Mouse (Mus musculus): ENCODE data around the gene Chit1.

Gene Chit1

DNA sequence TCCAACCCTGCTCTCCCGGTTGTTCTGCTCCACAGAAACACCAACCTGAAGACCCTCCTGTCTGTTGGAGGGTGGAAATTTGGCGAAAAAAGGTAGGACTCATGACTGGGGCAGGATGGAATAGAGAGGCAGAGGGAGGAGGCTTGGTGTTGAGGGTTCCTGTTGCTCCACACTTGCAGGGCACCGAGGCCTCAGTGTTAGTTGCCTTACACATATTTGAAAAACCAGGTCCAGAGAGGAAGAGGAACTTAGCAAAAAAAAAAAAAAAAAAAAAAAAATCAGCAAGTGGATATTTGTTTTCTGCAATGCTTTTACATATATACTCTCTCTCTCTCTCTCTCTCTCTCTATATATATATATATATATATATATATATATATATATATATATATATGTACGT, 73.0 kb downstream of the Chit1 start:
- DNase-seq (ENCODE audit: low spot score in 2 of 2) = no peak

GRCm38 (mm10) chr1:134188217-134188616, 77.2 kb downstream of the Chit1 start:
- DNase-seq (ENCODE audit: low spot score in 2 of 2) = no peak

DNA sequence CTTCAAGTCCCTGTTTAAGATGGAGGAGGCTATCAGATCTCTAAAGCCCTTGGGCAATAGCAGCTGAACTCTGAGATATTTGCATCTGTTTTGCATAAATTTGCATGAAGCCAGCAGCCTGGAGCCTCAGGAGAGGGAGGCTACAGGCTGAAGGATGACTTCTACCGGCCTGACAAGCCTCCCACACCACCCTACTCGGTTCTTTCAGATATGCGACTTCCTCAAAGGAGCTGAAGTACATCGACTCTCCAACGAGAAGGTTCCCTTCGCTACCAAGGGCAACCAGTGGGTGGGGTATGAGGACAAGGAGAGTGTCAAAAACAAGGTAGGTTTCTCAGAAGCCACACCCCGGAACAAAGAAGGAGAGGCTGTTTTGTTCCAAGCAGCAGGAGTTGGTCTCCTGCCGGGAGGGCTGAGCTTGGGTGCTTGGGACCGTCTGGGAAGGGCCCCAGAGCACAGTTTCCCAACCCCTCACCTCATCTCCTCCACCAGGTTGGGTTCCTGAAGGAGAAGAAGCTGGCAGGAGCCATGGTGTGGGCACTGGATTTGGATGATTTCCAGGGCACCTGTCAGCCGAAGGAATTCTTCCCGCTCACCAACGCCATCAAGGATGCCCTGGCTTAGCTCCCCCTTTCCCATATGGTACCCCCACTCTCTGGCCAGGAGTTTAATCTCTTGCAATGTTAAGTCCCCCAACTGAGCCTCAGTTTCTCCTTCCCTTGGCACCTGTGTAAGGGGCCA, 78.1 kb downstream of the Chit1 start:
- peak; percentile 11 to 29 for DNase-seq (ENCODE audit: low spot score in 2 of 2)

DNA sequence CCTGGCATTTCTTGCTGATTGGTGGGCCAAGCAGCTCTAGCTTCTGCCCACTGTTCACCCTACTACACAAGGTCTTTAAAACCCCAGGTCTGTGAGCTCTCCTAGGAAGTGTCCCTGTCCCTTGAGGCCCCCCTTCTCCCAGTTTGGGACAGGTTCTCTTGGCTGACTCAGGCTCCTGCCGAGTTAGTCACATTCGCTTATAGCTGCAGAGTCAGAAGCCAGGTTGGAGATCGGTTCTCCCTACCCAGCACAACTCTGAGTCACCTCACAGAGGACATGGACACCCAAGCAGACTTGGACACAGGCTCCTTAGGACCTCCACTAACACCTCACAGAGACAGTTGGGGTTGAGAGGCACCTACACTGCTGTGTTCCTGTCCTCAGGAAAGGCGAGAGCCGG, 80.2 kb downstream of the Chit1 start:
- DNase-seq (ENCODE audit: low spot score in 2 of 2) = no peak

- DNase-seq (ENCODE audit: low spot score in 2 of 2) = no peak
Measured at GRCm38 (mm10) chr1:134192024-134192423, 81.0 kb downstream of the Chit1 start.

DNA sequence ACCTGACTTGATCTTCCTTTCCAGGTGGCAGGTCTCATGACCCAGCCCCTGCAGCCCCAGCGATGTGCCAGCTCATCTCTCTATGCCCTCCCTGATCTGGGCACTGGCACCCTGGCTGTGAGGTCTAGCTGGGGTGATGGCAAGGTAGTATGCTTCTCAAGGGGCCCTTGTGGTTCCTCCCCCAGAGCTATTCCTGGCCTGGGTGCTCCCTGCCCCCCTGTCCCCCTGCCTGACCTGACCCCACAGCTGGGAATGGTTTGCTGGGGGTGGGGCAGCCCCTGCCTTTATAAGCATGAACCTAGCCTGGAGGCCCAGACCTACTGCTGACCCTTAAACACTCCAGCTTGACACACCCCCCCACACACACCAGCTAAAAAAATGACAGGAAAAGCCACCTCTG, 82.1 kb downstream of the Chit1 start, which contains the start of gene Mybph:
Gene Mybph, plus strand, starts transcription at position 323 of the 400 bp plus-strand sequence.
- DNase-seq (ENCODE audit: low spot score in 2 of 2) = no peak

GRCm38 (mm10) chr1:134193674-134194197, 82.7 kb downstream of the Chit1 start:
- no peak for DNase-seq (ENCODE audit: low spot score in 2 of 2)

DNA sequence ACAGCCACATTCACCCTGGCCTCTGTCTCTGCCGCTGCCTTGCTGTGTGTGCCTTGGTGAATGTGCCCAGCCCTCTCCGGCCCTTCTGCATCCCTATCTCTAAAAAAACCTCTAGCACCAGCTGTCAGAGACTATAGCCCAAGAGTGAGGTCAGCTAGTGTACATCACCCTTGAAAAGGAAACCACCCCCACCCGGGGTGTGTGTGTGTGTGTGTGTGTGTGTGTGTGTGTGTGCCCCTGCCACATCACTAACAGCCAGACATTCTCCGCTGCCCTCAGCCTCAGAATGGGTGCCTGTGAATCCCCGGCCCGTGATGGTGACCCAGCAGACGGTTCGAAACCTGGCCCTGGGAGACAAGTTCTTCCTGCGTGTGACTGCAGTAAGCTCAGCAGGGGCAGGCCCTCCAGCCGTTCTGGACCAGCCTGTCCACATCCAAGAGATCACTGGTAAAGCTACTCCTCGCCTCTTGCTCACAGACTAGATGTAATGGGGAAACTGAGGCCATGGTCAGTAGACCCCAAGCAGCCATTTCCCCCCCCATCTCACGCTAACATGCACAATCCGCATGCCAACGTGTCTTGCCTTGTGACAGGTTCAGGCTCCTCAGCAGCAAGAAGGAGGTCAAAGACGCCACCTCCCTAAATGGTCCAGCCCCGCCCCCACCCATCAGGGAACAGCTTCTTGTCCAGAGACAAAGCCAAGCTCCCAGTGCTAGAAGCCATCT, 83.4 kb downstream of the Chit1 start:
- DNase-seq (ENCODE audit: low spot score in 2 of 2) = no peak

GRCm38 (mm10) chr1:134195117-134195516, 84.1 kb downstream of the Chit1 start:
- DNase-seq (ENCODE audit: low spot score in 2 of 2) = no peak

DNA sequence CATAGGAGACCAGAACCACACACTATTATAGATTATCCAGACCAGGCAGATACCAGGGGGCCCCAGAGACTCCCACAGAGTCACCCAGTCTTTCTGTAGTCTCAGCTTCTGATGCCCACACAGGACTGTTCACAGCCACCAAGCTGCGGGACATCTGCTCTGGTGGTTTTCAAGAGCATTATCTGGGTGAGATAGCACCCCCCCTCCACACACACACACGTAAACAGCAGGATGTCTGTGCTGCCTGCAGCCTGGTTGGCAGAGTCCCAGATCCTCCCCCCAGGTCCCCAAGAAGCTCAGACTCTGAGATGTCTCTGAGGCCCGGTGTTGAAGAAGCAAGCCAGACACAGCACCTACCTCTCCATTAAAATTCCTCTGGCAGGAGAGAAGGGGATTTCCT, 84.5 kb downstream of the Chit1 start:
- no peak for DNase-seq (ENCODE audit: low spot score in 2 of 2)

DNA sequence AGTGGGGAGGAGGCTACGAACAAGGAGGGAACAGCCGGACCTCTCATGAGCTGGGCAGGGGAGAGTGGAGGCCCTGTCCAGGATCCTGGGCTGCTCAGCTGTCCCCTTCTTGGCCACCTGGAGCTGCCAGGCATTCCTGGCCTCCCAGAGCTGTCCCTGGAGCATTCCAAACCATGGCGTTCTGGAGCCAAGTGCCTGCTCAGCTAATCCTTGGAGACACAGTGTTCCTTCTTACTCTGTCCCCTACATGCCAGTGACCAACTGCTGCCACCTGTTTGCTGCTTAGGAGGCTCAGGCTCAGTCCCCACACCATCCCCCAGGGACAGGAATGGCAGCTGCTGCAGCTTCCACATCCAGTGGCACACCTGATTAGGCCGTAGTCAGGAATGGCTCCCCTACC, 84.9 kb downstream of the Chit1 start:
- no peak for DNase-seq (ENCODE audit: low spot score in 2 of 2)

DNA sequence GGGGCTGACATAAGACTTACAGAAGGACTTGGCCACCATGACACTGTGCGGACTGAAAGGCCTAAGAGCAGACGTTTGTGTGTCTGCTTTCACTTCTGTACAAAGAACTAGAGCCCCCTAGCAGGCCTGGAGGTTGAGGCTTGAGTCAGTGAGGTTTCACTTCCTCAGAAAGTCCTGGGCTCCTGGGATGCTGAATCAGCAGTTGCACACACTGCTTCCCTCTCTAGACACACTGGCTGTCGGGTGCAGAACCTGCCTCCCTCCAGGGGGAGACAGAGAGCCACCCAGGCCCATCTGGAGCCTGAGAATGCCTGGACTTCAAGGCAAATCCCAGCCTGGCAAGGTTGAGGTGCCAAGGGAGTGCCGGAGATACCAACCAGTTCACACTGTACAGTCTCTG, 85.3 kb downstream of the Chit1 start:
- DNase-seq (ENCODE audit: low spot score in 2 of 2) = peak; percentile 86 to 88

DNA sequence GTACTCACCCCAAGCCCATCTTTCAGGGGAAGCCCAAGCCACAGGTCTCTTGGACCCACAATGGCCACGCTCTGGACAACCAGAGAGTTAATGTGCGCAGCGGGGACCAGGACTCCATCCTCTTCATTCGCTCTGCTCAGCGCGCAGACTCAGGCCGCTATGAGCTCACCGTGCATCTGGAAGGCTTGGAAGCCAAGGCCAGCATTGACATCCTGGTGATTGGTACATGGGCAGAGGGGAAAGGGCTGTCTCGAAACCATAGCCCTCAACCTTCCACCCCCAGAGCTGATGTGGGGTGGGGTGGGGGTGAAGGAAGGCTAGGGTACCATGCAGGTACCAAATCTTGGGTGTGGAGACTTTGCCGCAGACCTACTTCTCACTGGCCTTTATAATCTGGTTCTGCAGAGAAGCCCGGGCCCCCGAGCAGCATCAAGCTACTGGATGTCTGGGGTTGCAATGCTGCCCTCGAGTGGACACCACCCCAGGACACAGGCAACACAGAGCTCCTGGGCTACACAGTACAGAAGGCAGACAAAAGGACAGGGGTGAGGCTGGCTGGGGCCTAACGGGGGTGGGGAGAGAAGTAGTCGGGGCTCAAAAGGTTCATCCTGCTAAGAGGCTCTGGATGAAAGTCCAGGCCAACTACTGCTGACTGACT, 86.4 kb downstream of the Chit1 start:
- DNase-seq (ENCODE audit: low spot score in 2 of 2) = no peak

DNA sequence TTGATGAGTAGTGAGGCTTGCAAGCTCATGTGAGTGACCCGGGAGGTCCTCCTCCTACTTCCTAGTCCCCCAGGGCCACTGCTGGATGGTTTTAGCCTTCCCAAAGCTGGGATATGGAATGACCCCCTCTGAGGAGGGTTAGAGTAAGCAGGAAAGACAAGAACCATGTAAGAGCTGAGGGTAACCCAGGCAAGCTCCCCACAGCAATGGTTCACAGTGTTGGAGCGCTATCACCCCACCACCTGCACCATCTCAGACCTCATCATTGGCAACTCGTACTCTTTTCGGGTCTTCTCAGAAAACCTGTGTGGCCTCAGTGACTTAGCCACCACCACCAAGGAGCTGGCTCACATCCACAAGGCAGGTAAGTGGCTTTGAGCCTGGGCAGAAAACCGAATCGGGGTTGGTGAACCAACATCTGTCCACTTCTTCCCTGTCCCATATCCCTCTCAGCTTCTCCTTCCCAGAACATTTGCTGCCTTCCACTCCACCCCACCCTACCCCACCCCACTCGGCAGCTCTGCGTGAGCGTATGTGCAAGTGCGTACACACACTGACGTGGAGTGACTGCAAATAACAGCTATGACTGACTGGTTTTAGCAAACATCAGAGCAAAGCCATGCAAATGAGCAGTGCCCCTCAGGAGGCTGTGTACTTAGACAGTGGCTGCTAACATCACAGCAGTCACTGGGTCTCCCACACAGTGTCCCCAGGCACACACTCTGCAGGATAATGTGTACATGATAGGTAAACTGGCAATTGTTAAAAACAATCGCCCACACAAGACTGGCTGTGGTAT, 87.4 kb downstream of the Chit1 start:
- no peak for DNase-seq (ENCODE audit: low spot score in 2 of 2)

DNA sequence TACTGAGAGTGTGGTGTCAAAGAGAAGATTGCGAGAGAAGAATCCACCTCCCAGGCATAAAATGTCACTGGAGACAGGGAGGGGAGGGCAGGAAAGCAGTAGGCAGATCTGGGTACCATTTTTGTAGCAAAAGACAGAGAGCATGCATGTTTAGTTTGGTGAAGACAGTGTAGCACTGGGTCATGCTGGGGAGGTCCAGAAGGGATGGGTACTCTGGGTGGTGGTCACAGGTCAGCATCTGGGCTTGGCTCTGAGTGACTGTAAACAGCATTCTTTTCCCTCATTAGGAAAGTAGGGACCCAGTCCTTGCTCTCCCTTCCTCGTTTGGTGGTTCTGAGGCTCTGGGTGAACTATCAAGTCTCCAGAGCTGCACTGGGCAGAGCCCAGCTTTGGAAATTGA, 89.4 kb downstream of the Chit1 start:
- no peak for DNase-seq (ENCODE audit: low spot score in 2 of 2)
